Mouse (Mus musculus) 3134 (cell line): ENCODE results near the gene Podxl2.
A peak's percentile ranks its signal among the peaks of the same experiment; 100 is the strongest.

Source experiments
- DNase-seq: peaks from one replicate; pipeline ENCODE4 v3.0.0-alpha.2; 2011; ENCODE audit warnings: low spot score; ENCODE audit not compliant: insufficient read length; ENCODE audit errors: extremely low read depth

The Podxl2 gene

DNA sequence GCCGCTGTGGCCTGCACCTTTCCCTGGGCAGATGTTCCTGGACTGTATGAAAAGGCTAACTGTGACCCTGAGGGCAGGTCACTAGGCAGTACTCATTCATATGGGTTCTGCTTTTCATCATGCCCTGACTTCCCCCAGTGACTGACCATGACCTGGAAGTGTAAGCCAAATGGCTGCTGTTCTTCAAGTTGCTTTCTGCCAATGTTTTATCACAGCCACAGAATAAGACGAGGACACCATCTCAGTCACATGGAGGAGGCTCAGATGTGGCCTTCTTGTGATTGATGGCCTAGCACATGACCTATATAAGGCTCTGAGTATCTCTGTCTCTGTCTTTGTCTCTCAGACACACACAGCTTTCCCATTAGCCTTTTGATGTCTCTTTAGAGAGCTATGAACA, 27.3 kb downstream of the Podxl2 start:
- DNase-seq = no peak

GRCm38 (mm10) chr6:88844901-88845565, 29.8 kb downstream of the Podxl2 start:
- no peak for DNase-seq

GRCm38 (mm10) chr6:88843781-88844725, 30.8 kb downstream of the Podxl2 start:
- no peak for DNase-seq

DNA sequence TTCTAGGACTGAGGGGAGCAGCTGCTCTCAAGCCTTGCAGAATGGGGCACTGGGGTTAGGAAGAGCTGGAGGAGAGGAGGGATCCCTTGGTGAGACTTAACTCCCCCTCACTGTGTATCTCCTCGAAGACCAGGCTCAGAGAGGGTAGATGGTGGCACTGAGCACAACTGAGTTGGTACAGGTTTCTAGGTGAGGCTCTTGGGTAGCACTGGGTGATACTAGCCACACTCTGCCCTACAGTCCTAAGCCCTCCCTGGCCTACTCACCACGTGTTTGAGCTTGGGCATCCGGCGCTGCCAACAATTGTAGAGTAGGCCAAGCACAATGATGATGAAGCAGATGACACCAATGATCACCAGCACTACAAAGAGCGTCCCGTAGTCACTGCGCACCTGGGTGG, 31.6 kb downstream of the Podxl2 start:
- DNase-seq = no peak

DNA sequence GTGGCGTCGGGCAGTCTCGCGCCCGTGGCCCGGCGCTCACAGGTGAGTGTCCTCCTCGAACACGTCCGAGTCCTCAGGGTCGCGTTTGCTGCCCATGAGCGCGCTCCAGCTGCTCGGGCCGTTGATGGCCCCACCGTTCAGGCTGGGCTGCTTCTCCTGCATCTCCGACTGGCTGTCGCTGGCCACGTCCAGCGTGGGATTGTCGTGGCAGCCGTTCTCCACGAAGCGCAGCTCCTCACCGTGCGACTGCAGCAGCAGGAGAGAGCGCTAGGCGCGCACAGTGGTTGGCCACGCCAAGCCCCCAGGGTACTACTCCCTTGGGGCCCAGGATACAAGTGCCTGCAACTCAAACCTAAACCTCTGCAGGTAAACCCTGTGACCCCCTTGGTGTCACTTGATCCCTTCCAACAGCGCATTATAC, 32.1 kb downstream of the Podxl2 start:
- no peak for DNase-seq

DNA sequence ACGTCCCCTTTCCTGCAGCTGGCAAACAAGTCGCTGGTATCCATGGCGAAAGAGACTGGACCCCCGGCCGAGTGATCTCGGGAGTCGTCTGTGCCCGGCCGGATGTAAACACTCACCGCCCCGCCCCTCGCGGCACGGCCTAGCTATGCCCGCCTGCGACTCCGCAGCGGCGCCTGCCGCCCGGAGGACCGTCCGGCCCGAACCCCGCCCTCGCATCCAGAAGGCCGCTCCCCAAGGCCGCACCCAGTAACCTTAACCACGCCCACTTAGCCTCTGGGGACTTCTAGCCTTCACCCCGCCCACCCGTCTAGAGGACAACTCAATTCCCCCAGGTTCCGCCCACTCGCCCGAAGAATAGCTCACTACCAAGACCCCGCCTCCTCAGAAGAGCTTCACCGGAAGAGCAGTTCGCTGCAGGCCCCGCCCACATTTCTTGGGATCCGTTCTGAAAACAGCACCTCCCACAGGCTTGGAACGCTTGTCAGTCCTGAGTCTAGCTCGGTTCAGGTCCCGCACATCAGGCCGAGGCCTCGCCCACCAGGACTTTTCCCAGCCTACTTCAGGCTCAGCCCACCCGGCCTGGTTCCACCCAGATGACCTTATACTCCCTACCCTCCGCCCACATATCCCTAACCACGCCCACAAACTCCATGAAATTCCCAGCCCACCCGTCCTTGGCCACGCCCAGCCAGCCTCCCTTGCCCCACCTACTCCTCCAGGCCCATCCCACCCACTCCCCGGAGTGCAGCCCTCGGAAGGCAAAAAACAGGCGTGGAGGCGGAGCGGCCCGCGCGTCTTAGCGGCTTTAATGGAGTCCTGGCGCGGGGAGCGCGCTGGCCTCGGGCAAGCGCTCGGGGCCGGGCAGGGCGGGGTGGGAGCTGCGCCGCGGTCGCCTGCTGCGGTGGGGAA, 32.8 kb downstream of the Podxl2 start, which contains the start of gene Abtb1:
Gene Abtb1, minus strand, starts transcription at position 204 of the 909 bp plus-strand sequence.
- DNase-seq = peak; percentile 98

DNA sequence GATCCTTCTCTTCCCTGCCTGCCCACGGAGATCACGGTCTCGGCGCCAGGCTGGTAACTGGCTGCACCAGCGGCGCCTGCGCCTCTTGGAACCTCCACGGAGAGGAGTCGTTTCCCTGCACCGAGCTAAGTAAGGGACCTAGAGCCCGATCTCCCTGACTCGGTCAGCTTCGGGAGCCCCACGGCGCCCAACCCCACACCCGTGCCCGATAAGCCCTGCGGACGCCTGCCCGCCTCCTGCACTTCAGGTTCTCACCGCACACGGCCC, 33.4 kb downstream of the Podxl2 start:
- no peak for DNase-seq

GRCm38 (mm10) chr6:88840791-88841513, 33.9 kb downstream of the Podxl2 start:
- no peak for DNase-seq

- no peak for DNase-seq
These were observed 34.6 kb downstream of the Podxl2 start for GRCm38 (mm10) chr6:88840211-88840610.

DNA sequence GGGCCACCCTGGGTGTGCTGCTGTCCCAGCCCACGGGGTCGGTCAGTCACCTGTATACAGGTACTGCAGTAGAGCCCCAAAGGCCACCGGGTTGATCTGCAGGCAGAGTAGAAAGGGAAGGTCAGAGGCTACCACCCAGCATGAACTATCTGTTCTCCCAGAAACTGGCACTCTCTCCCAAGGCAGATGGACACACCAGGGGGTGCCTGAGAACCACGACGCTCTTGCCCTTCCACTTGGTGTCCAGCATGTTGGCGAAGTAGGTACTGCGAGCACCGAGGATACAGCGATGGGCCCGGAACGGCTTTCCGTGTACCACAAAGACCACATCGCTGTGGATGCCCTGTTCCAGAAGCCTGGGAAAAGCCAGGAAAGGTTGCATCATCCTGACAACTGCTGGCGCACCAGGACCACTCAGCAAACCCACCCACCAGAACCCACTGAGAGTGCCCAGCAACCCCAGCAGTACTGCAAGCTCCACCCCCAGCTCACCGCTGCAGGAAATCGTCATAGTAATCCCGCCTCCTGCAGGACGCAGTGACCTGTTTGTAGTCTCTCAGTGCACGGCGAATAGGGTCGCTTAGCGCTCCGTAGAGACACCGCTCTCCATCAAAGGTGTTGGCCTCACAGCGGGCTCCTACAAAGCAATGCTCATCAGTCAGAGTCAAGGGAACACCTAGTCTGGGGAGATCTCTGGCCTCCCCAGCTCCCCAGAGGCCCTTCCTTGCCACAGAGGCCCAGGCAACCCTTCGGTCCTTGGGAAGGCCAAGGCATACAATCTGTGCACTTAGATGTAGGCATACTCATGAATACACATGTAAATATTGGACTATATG, 35.5 kb downstream of the Podxl2 start:
- no peak for DNase-seq

- DNase-seq = no peak
These were observed 36.2 kb downstream of the Podxl2 start for GRCm38 (mm10) chr6:88838613-88839012.

DNA sequence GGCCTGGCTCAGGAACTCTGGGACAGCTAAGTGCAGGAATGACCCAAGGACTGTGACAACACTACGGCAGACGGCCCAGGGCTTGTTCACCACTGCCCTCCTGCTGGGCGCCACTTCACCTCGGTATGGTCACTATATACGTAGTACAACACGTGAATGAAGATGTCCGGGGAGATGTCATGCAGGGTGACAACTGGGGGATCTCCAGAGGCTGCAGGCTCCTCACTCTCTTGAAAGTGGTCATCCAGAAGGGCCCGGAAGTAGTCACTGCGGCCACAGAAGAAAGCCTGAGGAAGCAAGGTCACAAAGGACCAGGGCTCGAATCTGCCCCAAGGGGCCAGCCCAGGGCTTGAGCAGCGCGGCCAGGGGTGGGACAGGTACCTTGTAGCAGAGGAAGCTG, 36.8 kb downstream of the Podxl2 start:
- no peak for DNase-seq

DNA sequence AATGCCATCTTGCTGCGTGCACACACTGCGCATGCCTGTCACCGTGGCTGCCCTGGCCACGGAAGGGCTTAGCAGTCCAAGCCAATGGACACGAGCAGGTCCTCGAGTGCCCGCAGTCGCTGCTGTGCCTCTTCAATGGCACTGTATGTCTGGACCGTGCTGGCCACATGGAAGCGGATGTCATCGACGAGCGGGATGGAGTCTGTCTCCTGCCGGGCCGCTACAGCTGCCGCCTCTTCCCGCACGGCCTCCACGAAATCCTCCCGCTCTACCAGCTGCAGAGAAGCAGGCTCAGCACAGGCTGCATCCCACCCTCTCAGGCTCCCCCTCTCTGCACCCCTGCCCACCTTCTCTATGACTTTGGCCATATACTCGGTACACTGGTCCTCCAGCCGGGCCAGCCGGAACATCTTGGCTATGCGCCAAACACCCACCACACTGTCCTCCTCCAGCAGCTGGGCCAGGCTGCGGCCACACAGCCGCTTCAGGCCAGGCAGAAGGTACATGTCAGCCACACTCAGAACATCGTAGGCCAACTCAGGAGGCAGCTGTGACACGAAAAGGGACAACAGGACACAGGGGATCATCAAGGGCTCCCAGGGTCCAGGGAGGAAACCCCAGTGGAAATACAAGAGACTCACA, 38.5 kb downstream of the Podxl2 start:
- no peak for DNase-seq

GRCm38 (mm10) chr6:88835047-88835446, 39.8 kb downstream of the Podxl2 start:
- no peak for DNase-seq

DNA sequence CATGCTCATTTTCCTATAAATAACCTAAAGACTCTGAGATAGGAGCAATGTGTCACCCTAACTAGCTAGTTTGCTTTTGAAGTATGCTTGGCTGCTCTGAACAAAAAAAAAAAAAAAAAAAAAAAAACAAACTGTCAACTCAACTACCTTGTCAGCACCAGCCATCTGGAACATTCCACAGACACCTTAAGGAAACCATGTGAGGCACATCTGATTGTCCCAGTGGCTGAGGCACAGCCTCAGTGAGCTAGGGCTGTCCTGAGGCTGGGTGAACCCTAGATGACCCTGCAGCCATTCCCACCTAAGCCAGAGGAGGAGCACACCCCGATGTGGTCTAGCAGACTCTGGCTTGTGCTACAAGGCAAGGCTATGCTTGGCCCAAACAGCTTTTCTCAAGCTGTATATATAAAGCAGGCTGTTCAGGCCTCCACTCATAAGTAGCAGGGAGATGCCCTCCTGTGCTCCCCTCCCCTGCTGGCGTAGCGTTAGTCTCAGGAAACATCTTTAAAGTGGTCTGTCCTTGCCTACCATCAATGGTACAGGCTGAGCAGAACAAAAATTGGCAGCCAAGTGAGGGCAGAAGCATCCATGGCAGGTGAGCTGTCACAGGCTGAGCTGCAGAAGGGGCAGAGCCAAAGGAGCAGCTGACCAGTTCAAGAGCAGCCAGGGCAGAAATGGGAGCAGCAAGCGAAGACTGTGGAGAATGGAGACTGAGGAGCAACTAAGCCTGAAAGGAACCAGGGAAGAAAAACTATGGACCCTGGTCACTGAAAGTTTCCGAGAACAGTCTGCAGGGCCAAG, 41.3 kb downstream of the Podxl2 start:
- DNase-seq = no peak

GRCm38 (mm10) chr6:88832663-88833062, 42.2 kb downstream of the Podxl2 start:
- DNase-seq = no peak

- DNase-seq = no peak
These were observed 43.4 kb downstream of the Podxl2 start for GRCm38 (mm10) chr6:88831456-88831855.

- no peak for DNase-seq
These were observed 44.6 kb downstream of the Podxl2 start for GRCm38 (mm10) chr6:88830112-88830702.
